Mouse (Mus musculus) forebrain, embryonic 12.5 days (tissue): ENCODE measurements around the gene Catspere2. TPM values are rescaled to one million over a fixed set of nuclear protein-coding genes. Genes with fewer than 3 reads are reported as not detected.
"Not testable (repeated sequence)": the region's sequence is repeated elsewhere in the genome, so short reads cannot be mapped to it uniquely, and the experiment has no call there.

Source experiments
- ATAC-seq: fragments of 200-750 bp; cut with Nextera tagmentation; 2 replicates; pipeline ENCODE4 v1.8.0; 2017; ENCODE audit warnings: moderate TSS enrichment; ENCODE audit not compliant: low FRiP score
- H3K27ac ChIP-seq: fragments of 300-500 bp; sonication (generic); 2 replicates; pipeline ENCODE4 v1.5.1; 2016; ENCODE audit warnings: mild to moderate bottlenecking
- H3K27me3 ChIP-seq: fragments of 300-500 bp; sonication (generic); 2 replicates; pipeline ENCODE4 v1.6.1; 2016; ENCODE audit warnings: mild to moderate bottlenecking
- H3K36me3 ChIP-seq: fragments of 300-500 bp; sonication (generic); replicated peaks from 2 replicates; pipeline ENCODE4 v1.6.1; 2016; ENCODE audit warnings: mild to moderate bottlenecking
- H3K4me1 ChIP-seq: fragments of 300-500 bp; sonication (generic); 2 replicates; pipeline ENCODE4 v1.6.1; 2016
- H3K4me2 ChIP-seq: fragments of 300-500 bp; sonication (generic); 2 replicates; pipeline ENCODE4 v1.6.1; 2016; ENCODE audit warnings: mild to moderate bottlenecking, moderate library complexity
- H3K4me3 ChIP-seq: fragments of 300-500 bp; sonication (generic); replicated peaks from 2 replicates; pipeline ENCODE4 v1.5.1; 2016; ENCODE audit warnings: mild to moderate bottlenecking
- H3K9ac ChIP-seq: fragments of 300-500 bp; sonication (generic); 2 replicates; pipeline ENCODE4 v1.6.1; 2016; ENCODE audit warnings: mild to moderate bottlenecking
- H3K9me3 ChIP-seq: fragments of 300-500 bp; sonication (generic); 2 replicates; pipeline ENCODE4 v1.6.1; 2016
- WGBS: fragments of 180-500 bp; shearing (Covaris S2); methylation state at CpG from one replicate; pipeline ENCODE4 v1.1.7; 2016; 5-methylcytosine and 5-hydroxymethylcytosine counted together
- polyA plus RNA-seq: library from polyadenylated mRNA; unstranded; fragments of >200 nt; fragmentation: Nextera tagmentation; extraction: Ambion mirVana; gene quantifications from 2 replicates; pipeline ENCODE4 v1.2.1, GENCODE M21; 2016

The Catspere2 gene
- 0.08 and 0.14 TPM in 2 replicates for polyA plus RNA-seq

DNA sequence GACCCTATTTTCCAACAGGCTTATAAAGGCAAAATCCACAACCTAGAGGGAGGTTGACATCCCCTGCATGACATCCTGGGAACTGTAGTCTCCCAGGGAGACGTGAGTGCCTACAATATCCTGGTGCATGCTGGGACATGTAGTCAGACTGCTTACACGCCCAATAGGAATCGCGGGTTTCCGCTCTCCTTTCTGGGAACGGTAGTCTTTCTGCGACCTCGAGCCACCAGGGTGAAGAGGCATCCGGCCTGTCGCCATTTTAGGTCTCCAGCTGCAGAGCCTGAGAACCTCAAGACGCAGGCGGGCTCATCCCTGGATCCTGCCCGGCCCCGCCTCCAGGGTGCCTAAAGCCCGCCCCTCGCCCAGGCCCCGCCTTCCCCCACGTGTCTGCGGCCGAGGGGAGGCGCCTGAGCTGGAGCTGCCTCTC is at the start of gene Catspere2:
Catspere2 (plus strand) TSS at position 400 of the 427 bp plus-strand sequence.
- H3K36me3 ChIP-seq, H3K4me1 ChIP-seq, H3K27me3 ChIP-seq, H3K27ac ChIP-seq, H3K9me3 ChIP-seq: not testable (repeated sequence)
- peak within 1 kb of the TSS; percentile 59 for H3K4me2 ChIP-seq
- H3K4me3 ChIP-seq, result peak within 1 kb of the TSS; percentile 63
- ATAC-seq, result peak; percentile 97
- peak within 1 kb of the TSS; percentile 54; the same call in 1 of the 2 replicates for H3K9ac ChIP-seq
- WGBS, result under 1% methylated on average over 21 of the region's 21 CpGs

DNA sequence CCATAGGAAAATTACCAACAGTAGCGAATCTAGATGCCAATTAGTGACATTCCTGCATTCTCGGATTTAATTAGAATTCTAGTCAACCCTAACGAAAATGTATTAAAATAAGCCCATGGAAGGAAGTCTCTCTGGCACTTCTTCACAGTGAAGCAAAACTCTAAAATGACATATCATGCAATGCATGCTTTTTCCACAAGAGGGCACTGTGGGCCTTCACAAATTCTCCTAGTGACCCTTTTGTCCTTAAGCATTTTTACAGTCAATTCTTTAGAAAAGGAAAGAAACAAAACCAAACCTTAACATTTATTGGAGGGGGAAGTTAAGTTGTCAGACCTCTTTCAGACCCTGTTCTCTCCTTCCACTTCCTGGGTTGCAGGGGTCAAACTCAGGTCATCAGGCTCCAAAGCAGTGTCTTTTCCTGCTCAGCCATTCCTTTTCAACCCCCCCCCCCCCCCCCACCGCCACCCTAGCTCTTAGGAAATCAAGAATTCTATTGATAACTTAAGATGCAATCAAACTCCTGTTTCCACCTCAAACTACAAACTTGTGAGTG is 42.7 kb upstream of the Catspere2 start:
- H3K4me2 ChIP-seq, H3K9ac ChIP-seq, H3K4me3 ChIP-seq, H3K27ac ChIP-seq, H3K27me3 ChIP-seq, H3K4me1 ChIP-seq, H3K36me3 ChIP-seq, H3K9me3 ChIP-seq: not testable (repeated sequence)
- WGBS, result 8% methylated on average over 3 of the region's 4 CpGs
- ATAC-seq, result peak; percentile 39; the same call in 1 of the 2 replicates

DNA sequence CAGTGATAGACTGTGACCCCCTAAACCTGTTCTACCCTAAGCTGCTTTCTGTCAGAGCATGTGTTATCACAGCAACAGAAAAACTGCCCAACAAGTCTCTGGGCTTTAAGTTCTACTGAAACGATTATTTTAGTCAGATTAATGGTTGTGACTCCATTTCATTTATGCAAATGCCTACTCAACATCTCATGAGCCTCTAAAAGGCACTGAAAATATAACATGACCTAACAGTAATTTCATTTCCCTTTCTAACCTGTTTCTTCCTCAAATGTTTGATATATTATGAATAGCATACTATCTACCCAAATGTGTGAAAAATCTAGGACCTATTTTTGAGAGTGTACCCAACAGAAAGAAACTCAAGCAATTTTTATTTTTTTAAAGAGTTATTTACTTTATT is 1.9 kb upstream of the Catspere2 start:
- Histone ChIP-seq H3K9me3 (no peaks in the 10 kb centered on the region), H3K4me1 (peaks cover 5% of the 10 kb centered on the region; the same call in 1 of the 2 replicates), H3K27me3 (0 out of 2 replicates have a peak, but pooled peaks cover 4% of the 10 kb centered on the region), H3K4me2 (no peak overlapping the region), H3K4me3 (no peak overlapping the region), H3K9ac (no peak overlapping the region), H3K27ac (no peak overlapping the region), H3K36me3 (no peaks in the 10 kb centered on the region)
- no peak for ATAC-seq
- 81% methylated on average over 1 of the region's 1 CpGs for WGBS

GRCm38 (mm10) chr1:177983582-177983981 is 359 bp downstream of the Catspere2 start:
- not testable (repeated sequence) for H3K9me3 ChIP-seq, H3K27me3 ChIP-seq, H3K27ac ChIP-seq, H3K4me1 ChIP-seq, H3K36me3 ChIP-seq
- peak overlapping the region; percentile 59 for H3K4me2 ChIP-seq
- H3K4me3 ChIP-seq, result peak overlapping the region; percentile 63
- under 1% methylated on average over 24 of the region's 41 CpGs for WGBS
- H3K9ac ChIP-seq, result peak overlapping the region; percentile 54; the same call in 1 of the 2 replicates
- ATAC-seq, result peak; percentile 62

DNA sequence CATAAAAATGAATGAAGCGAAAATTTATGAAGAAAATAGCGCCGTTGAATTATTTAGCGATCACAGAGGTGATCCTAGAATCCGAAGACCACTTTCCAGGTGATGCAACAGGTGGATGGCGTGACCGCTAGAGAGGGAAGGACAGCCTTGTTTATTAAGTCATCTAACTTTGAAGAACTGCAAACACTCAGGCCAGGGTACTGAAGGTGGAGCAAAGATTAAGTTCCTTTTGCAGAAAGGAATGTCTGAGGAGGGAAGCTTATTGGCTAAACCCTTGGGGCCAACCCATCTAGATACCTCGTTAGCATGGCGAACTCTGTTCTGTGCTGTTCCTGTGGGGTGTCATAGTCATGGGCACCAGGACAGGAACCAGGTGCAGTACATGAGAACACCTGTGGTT is 983 bp downstream of the Catspere2 start:
- Histone ChIP-seq H3K9ac (no peak overlapping the region), H3K9me3 (no peaks in the 10 kb centered on the region), H3K4me3 (no peak overlapping the region; the same call in 1 of the 2 replicates), H3K4me2 (peak overlapping the region; percentile 40; the same call in 1 of the 2 replicates), H3K4me1 (peaks cover 5% of the 10 kb centered on the region; the same call in 1 of the 2 replicates), H3K36me3 (no peaks in the 10 kb centered on the region), H3K27me3 (0 out of 2 replicates have a peak, but pooled peaks cover 4% of the 10 kb centered on the region), H3K27ac (no peak overlapping the region)
- no peak for ATAC-seq
- WGBS, result 61% methylated on average over 9 of the region's 9 CpGs

- 90% methylated on average over 1 of the region's 1 CpGs for WGBS
- H3K27me3 ChIP-seq, H3K9me3 ChIP-seq, H3K9ac ChIP-seq, H3K4me2 ChIP-seq, H3K4me3 ChIP-seq, H3K27ac ChIP-seq, H3K36me3 ChIP-seq, H3K4me1 ChIP-seq, ATAC-seq: not testable (repeated sequence)
These were observed 4.3 kb downstream of the Catspere2 start for GRCm38 (mm10) chr1:177987476-177987875.

GRCm38 (mm10) chr1:178072798-178073197 is 89.6 kb downstream of the Catspere2 start:
- not testable (repeated sequence) for H3K4me1 ChIP-seq, H3K36me3 ChIP-seq, H3K27ac ChIP-seq, H3K4me3 ChIP-seq, H3K9me3 ChIP-seq, ATAC-seq, H3K27me3 ChIP-seq, H3K9ac ChIP-seq, H3K4me2 ChIP-seq
- WGBS, result 54% methylated on average over 4 of the region's 4 CpGs

DNA sequence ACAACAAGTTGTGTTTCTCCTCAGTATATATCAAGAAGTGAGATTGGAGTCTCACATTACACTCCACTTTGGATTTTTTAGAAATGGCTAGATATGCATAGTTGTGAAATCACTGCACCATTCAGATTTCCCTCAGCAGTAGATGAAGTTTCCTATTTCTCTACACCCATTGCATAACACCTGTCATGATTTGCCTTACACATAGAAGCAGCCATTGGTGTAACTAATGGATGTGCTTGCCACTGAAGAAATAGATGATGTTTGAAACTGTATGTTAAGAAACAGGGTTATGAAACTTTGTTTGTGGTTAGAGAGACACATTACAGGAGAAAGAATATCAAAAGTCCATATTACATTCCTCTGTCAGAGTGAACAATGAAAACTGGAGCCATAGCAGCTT is 114.6 kb downstream of the Catspere2 start:
- not testable (repeated sequence) for H3K27me3 ChIP-seq, H3K4me2 ChIP-seq, H3K9me3 ChIP-seq, H3K4me3 ChIP-seq, H3K4me1 ChIP-seq, H3K9ac ChIP-seq, ATAC-seq, H3K27ac ChIP-seq, H3K36me3 ChIP-seq

DNA sequence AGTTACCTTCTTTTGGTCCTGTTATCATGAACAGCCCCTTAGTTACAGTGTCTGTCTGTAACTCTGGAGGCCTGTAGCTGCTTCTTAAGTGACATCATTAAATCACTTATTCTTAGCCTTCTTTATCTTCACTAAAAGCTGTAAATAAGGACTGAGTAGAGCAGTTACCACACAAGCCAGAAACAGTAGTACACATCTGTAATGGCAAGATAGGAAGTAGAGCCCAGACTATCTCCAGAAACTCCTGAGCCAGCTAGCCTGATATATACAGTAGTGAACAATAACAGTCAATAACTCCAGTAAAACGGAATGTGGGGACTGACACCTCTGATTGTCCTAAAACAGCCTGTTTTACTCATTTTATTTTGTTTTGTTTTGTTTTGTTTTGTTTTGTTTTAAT is 125.3 kb downstream of the Catspere2 start:
- H3K27ac ChIP-seq, H3K36me3 ChIP-seq, ATAC-seq, H3K27me3 ChIP-seq, H3K4me3 ChIP-seq, H3K9ac ChIP-seq, H3K9me3 ChIP-seq, H3K4me2 ChIP-seq, H3K4me1 ChIP-seq: not testable (repeated sequence)
- 81% methylated on average over 1 of the region's 1 CpGs for WGBS

DNA sequence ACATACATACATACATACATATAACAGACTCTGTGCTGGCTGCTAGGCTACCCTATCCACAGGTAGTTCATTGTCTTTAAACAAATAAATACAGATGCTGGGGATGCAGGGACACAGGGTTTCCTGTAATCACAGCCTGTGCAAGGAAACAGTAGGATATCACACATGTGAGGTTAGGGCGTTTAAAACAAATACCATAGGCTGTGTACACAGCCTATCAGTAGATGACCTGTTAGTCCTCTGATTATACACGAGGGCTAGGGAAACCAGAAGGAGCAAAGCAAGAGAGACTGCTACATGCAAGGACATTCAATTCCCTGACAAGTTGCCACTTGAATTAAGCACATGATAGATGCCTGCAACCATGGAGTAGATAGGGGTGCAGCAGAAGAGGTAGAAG is 139.0 kb downstream of the Catspere2 start:
- H3K9me3 ChIP-seq, H3K27ac ChIP-seq, H3K4me3 ChIP-seq, H3K9ac ChIP-seq, ATAC-seq, H3K4me1 ChIP-seq, H3K27me3 ChIP-seq, H3K4me2 ChIP-seq, H3K36me3 ChIP-seq: not testable (repeated sequence)
- WGBS, result 72% methylated on average over 2 of the region's 2 CpGs

DNA sequence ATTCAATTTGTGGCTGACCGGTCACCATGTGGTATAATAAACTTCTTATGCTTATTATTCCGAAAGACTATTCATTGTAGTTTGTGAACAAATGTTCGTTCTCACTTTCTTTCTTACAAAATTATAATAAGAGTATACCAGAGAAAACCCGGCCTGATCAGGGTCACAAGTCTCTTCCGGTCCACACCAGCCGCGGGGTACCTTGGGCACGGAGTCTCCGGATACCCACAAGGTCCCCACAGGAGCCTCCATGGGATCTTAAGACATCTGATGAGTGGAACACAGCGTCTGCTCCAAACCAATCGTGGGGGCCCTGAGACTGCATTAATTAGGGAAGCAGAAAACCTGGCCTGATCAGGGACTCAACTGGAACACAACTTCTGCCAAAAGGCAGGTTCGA is 151.1 kb downstream of the Catspere2 start:
- H3K36me3 ChIP-seq, result no peaks in the 10 kb centered on the region

GRCm38 (mm10) chr1:178146513-178146912 is 163.3 kb downstream of the Catspere2 start:
- WGBS, result 2% methylated on average over 2 of the region's 2 CpGs
- not testable (repeated sequence) for H3K27ac ChIP-seq, H3K4me3 ChIP-seq, H3K36me3 ChIP-seq, H3K9ac ChIP-seq, H3K27me3 ChIP-seq, H3K4me2 ChIP-seq, H3K4me1 ChIP-seq, H3K9me3 ChIP-seq
- peak; percentile 49; the same call in 1 of the 2 replicates for ATAC-seq

More for the DNA sequence above, 151.1 kb downstream of the Catspere2 start:
- Histone ChIP-seq H3K4me1 (no peaks in the 10 kb centered on the region), H3K27me3 (no peaks in the 10 kb centered on the region), H3K4me3 (no peak overlapping the region), H3K4me2 (no peak overlapping the region), H3K9me3 (no peaks in the 10 kb centered on the region), H3K9ac (no peak overlapping the region), H3K27ac (no peak overlapping the region)
- 92% methylated on average over 12 of the region's 12 CpGs for WGBS
- no peak for ATAC-seq

DNA sequence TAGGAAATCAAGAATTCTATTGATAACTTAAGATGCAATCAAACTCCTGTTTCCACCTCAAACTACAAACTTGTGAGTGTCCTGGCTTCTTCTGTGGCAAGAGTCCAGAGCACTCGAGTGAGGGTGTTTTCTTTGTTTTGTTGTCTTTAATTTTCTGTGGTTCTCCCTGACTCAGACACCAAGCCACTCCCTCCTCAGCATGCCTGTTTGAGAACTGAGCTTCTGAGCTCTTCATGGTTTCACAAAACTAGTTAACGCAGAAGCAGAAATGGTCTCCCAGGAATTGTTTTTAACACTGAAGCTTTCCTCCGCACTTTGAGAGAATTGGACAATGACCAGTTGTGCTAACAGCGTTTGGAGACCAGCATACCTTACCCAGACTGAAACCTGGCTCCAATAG is 163.7 kb downstream of the Catspere2 start:
- not testable (repeated sequence) for H3K4me1 ChIP-seq, H3K4me2 ChIP-seq, H3K9me3 ChIP-seq, H3K9ac ChIP-seq, H3K36me3 ChIP-seq, H3K4me3 ChIP-seq, H3K27ac ChIP-seq, H3K27me3 ChIP-seq
- ATAC-seq, result peak; percentile 36; the same call in 1 of the 2 replicates
- WGBS, result 51% methylated on average over 3 of the region's 4 CpGs
